Mouse (Mus musculus) bone marrow, adult 2 months (tissue): ENCODE results near the gene Plppr5. TPM values are rescaled to one million over a fixed set of nuclear protein-coding genes. Genes with fewer than 3 reads are reported as not detected.

Source experiments
- H3K27ac ChIP-seq: fragments of 200-500 bp; 2 replicates; pipeline ENCODE4 v1.5.1; 2012; ENCODE audit warnings: low read depth, mild to moderate bottlenecking, control low read depth, inconsistent platforms, low read length; ENCODE audit not compliant: control insufficient read depth, poor library complexity, insufficient read depth
- H3K4me1 ChIP-seq: fragments of 200-500 bp; 2 replicates; pipeline ENCODE4 v1.6.1; 2011; ENCODE audit warnings: low read length; ENCODE audit not compliant: control insufficient read depth, insufficient read depth
- H3K4me3 ChIP-seq: fragments of 200-500 bp; replicated peaks from 2 replicates; pipeline ENCODE3; 2011; ENCODE audit warnings: mild to moderate bottlenecking, low read depth, low read length, control low read depth; ENCODE audit not compliant: control insufficient read depth
- CTCF ChIP-seq: fragments of 200-500 bp; IDR thresholded peaks from 2 replicates; pipeline ENCODE4 v1.5.1; 2011; ENCODE audit warnings: low read length, control low read depth; ENCODE audit not compliant: control insufficient read depth, insufficient read depth
- POLR2A ChIP-seq: fragments of 200-500 bp; IDR thresholded peaks from 2 replicates; pipeline ENCODE4 v1.6.1; 2011; ENCODE audit warnings: low read depth, mild to moderate bottlenecking, control low read depth, low read length, borderline replicate concordance; ENCODE audit not compliant: control insufficient read depth
- WGBS: fragments of 180-500 bp; shearing (Covaris S2); methylation state at CpG from one replicate; pipeline ENCODE4 v1.1.7; 2018; 5-methylcytosine and 5-hydroxymethylcytosine counted together
- polyA plus RNA-seq: library from polyadenylated mRNA; stranded (reverse); fragments of >200 nt; gene quantifications from 2 replicates; pipeline ENCODE4 v1.2.4, GENCODE M21; 2011; ENCODE audit warnings: low replicate concordance; ENCODE audit not compliant: missing spikeins, insufficient read depth, insufficient read length

Plppr5 gene
- polyA plus RNA-seq, 1 experiment = not detected

DNA sequence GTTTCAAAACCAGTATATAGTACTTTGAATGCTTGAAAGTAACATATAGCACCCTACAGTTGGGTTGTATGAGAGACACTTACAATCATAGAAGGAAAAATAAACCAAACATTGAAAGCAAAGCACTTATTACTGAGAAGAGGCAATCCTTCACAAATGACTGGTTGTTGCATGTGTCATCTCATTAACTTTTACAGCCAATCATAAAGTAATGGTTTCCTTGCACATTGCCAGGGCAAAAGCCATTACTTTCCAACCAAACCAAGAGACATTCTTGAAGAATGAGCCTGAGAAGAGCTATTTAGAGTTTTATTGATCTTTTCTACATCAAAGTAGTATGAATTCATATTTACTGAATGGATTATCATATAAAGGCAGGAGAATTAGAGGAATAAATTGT is 148.8 kb downstream of the Plppr5 start:
- no peak overlapping the region for H3K27ac ChIP-seq
- no peaks in the 10 kb centered on the region for H3K4me1 ChIP-seq
- no peak overlapping the region for H3K4me3 ChIP-seq
- no peak for TF ChIP-seq CTCF
- no peak for TF ChIP-seq POLR2A

DNA sequence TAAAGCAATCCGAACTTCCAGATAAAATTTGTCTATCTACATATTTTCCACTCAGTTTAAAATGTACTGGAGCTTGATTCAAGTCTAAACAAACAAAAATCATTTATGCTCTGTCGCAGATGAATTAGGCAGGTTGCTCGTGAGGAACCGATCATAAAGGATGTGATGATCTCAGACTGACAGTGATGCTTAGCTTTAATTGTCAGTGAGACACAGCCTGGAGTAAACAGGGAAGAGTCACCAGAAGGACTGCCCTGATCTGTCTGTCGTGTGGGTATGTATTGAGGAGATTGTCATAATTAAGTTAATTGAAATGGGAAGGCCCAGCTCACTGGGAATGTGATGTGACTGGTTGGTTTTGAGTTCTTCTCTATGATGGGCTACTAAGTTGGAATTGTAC is 149.9 kb downstream of the Plppr5 start:
- 69% methylated on average over 5 of the region's 5 CpGs for WGBS
- TF ChIP-seq CTCF (no peak), POLR2A (no peak)
- H3K4me3 ChIP-seq = no peak overlapping the region
- H3K27ac ChIP-seq = no peak overlapping the region
- no peaks in the 10 kb centered on the region for H3K4me1 ChIP-seq

DNA sequence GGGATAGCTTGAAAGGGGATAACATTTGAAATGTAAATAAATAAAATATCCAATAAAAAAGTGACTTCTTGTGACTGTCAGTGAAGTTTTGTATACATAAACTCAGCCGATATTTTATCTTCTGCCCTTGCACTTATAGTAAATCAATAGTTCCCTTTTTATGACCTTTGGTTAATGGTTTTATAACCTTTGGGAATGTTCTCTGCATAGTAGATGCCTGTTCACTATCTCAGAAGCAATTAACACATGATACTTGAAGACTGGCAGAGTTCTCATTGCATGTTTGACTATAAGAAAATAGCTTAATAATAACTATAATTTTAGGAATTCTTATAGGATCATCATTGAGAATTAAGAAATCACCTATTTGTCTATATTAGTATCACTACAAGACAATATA is 150.9 kb downstream of the Plppr5 start:
- Histone ChIP-seq H3K4me1 (no peaks in the 10 kb centered on the region), H3K27ac (no peak overlapping the region), H3K4me3 (no peak overlapping the region)
- WGBS = 78% methylated on average over 1 of the region's 1 CpGs
- no peak for TF ChIP-seq POLR2A
- TF ChIP-seq CTCF = no peak

DNA sequence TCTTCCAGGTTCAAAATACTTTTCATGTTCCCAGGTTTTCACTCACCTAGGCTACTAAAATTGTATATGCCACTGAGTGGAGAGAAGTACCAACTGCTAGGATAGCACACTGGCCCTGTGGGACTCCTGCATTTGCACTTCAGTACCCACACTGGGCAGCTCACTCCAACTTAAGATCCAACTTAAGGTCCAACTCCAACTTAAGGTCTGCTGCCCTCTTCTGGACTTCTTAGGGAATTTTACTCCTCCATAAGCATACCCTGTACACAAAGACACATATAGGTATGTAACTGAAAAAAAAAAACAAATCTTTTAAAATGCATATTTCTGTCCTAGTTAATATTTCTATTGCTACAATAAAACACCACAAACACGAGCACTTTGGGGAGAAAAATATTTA is 153.5 kb downstream of the Plppr5 start:
- no peak overlapping the region for H3K27ac ChIP-seq
- H3K4me1 ChIP-seq = no peaks in the 10 kb centered on the region
- TF ChIP-seq POLR2A (no peak), CTCF (no peak)
- H3K4me3 ChIP-seq = no peak overlapping the region
- WGBS = 19% methylated on average over 1 of the region's 1 CpGs

DNA sequence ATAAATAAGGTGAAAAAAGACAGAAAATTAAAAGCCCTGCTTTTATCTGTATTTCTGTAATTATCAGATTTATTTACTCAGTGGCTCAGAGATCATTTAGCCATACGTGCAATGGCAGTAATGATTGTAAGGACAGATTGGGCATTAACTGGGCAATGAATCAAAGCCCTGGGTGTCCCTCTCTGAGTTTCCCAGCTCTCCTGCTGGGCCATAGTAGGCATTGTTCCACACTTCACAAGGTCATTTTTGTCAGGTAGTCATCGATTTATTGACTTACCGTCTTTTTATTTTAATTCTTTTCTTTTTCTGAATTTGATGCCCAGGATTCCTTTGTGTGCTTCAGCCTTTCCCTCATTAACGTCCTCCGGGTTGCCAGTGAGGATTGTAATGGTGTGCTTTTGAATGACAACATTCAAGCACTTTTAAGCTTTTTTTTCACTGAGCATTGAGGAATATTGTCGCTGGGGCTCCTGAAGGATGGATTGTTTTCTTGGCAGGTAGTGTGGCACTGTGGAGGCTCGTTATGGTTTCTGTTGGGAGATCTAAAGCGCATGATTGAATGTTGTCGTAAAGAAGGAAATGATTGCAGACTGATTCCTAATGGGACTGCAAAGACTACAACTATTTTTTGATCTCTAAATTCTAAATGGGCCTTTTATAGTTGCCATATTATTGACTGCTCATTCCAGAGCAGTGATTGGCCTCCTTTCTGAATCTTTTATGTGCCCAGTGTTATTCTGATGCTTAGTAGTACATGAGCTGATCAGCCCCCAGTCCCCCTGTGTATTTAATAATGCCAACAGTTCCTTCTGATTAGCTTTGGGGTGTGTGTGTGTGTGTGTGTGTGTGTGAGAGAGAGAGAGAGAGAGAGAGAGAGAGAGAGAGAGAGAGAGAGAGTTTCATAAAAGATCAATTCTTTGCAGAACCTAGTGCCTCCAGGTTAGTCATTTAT is 154.8 kb downstream of the Plppr5 start:
- Histone ChIP-seq H3K4me3 (no peak overlapping the region), H3K4me1 (no peaks in the 10 kb centered on the region), H3K27ac (no peak overlapping the region)
- WGBS = 71% methylated on average over 9 of the region's 9 CpGs
- TF ChIP-seq CTCF (no peak), POLR2A (no peak)

DNA sequence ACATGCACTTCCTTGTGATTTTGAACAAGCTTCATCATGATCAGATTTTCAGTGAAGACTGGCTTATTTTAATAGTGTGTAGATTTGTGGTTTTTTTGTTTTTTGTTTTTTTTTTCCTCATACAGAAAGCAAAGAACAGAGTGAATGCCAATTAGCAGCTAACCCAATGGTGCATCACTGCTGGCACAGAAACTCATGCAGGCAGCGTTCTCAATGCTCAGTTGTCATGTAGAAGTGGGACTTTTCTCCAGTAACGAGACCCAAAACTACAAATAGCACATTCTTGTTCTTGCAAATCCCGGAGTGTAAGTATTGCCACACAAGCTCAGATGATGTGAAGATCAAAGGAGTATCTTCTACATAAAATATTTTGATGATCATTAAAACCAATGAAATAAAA is 156.9 kb downstream of the Plppr5 start:
- Histone ChIP-seq H3K4me1 (no peaks in the 10 kb centered on the region), H3K4me3 (no peak overlapping the region), H3K27ac (no peak overlapping the region)
- 64% methylated on average over 3 of the region's 3 CpGs for WGBS
- no peak for TF ChIP-seq POLR2A
- no peak for TF ChIP-seq CTCF

DNA sequence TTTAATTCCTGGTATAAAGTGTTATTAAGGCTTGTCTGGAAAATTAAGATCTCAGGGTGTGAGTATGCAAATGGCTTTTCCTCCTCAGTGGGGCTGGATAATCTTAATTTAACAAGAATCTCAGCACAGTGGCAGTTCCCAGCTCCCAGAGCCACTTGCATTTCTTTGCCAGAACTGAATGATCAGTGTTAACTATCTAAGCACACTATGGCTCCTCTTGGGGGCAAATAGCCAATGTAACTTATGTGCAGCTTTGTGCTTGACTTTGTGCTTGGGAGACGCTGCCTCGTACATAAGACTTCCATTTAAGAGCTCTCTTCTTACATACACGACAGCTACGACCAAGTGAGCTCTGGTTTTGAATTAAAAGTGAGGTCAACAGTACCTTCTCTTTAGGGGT is 158.0 kb downstream of the Plppr5 start:
- TF ChIP-seq POLR2A (no peak), CTCF (no peak)
- no peaks in the 10 kb centered on the region for H3K4me1 ChIP-seq
- WGBS = 85% methylated on average over 4 of the region's 4 CpGs
- H3K4me3 ChIP-seq = no peak overlapping the region
- no peak overlapping the region for H3K27ac ChIP-seq

Other genes starting within 250 kb of the Plppr5 start
- gene Plppr4, start 214.0 kb upstream of the Plppr5 start, polyA plus RNA-seq = not detected in 2 replicates